Mouse (Mus musculus): ENCODE measurements around the gene Lig4. TPM values are rescaled to one million over a fixed set of nuclear protein-coding genes. Genes with fewer than 3 reads are reported as not detected.

The Lig4 gene
- polyA plus RNA-seq (2012; rRNA removed) = 0.86 and 0.90 TPM in 2 replicates

DNA sequence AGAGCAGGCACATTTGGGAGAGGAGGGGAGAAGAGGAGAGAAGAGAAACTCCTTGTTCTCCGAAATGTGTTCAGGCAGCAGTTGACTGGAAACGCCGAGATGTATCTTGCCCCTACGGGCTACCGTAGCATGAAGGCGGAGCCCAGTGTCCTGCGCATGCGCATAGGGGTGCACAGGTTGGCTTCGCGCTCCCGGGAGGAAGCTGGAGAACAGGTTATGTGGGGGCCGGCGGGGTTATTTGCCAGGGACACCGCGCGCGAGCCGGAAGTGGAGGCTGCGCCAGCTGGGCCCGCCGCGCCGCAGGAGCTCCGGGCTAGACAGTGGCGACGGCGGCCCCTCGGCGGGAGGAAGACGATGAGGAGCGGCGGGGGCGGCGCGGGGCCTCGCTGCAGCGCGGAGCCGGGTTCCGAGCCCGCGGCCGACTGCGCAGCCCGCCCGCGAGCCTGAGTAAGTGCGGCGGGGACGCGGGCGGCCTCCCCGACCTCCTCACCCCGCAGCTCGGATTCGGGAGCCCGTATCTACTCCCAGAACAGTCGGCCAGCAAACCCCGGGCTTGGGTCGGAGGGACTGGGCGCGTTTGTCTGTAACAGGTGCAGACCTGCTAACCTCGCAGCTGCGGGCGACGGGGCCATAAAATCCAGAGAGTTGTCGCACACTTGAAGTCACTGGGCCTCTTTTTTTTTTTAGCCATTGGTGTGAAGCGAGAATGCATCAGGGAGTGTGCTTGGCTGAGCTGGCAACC, at the start of gene Lig4, which contains the start of gene Abhd13:
Gene Lig4, minus strand, starts transcription at position 114 of the 742 bp plus-strand sequence.
Gene Abhd13, plus strand, starts transcription at position 135 of the 742 bp plus-strand sequence.

DNA sequence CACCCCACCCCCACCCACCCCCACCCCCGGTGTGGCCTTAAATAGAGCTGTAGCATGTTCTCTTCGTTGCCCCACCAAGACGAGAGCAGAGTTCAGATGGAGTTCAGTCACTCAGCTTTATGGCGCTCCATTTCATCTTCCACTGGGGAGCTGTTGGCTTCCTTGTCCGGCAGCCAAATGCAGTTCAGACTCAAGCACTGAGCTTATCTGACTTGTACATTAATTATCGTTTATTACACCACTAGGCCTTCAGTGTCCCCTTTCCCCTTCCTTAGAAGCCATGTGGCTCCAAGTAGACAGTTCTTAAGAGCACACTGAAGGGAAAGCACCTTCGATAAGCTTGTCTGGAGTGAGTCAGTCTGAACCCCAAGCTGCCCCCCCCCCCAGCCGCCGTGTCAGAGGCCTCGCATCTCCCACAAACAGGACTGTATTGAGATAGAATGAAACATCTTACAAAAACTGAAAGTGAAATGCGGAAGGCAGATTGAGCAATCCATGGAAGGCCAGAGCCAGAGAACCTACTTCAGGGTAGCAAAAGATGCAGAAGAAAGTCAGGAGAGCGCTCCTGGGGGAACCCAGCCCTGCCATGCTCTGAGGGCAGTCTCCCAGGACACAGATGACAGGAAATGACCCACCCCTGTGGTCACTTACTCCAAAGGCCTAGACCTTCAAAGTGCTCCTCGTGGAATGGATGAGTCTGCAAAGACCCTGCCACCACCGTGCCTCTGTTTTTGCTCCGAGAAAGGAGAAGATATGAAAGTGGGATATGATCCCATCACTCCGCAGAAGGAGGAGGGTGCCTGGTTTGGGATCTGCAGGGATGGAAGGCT, 28.9 kb upstream of the Lig4 start, which contains the start of gene Tnfsf13b:
Gene Tnfsf13b, plus strand, starts transcription at position 312 of the 830 bp plus-strand sequence.

Other genes starting within 250 kb of the Lig4 start
- gene Fam155a, start 206.5 kb downstream of the Lig4 start, polyA plus RNA-seq (2012; rRNA removed) = 0.07 and 0.09 TPM in 2 replicates
- not detected in 2 replicates for gene Gm10217, start 113.4 kb downstream of the Lig4 start, polyA plus RNA-seq (2012; rRNA removed)
- gene Abhd13, start within 50 bp of the Lig4 start, polyA plus RNA-seq (2012; rRNA removed) = 2.9 and 3.4 TPM in 2 replicates
- gene Tnfsf13b, start 28.8 kb upstream of the Lig4 start, polyA plus RNA-seq (2012; rRNA removed) = 0.03 and 0.15 TPM in 2 replicates
- 0.01 and 0.02 TPM in 2 replicates for gene Myo16, start 176.2 kb upstream of the Lig4 start, polyA plus RNA-seq (2012; rRNA removed)

All from liver, embryonic 14 days (tissue).